Mouse (Mus musculus): ENCODE measurements around the gene Utp20. TPM values are rescaled to one million over a fixed set of nuclear protein-coding genes. Genes with fewer than 3 reads are reported as not detected.

The Utp20 gene
- polyA plus RNA-seq, 1 experiment from 2014 or later: 24.5 TPM

DNA sequence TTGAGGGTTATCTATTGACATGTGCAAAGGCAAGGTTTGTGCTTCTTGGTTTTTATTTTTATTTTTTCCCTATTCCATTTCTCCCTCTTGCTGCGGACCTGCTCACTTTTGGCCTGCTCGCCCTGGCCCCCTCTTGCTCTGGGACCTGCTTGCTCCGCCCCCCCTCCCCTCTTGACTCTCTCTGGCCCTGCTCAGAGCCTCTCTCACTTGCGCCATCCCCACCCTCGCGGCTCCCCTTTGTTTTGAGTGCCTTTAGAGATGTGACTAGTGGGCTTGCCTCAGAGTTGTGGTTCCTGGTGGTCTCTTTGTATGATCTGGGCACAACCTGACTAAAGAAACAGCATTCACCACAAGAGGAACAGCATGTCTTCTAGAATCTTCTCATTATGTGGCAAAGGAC is 125.7 kb downstream of the Utp20 start:
- 69% methylated on average over 6 of the region's 6 CpGs for WGBS
- H3K36me3 ChIP-seq (ENCODE audit: control insufficient read depth, insufficient read depth, low read length): no peaks in the 10 kb centered on the region

More for the DNA sequence above, 125.7 kb downstream of the Utp20 start:
- no peak for ATAC-seq (ENCODE audit: insufficient number of reproducible peaks, insufficient read depth, low FRiP score, low read depth)
- Histone ChIP-seq H3K9me3 (ENCODE audit: control insufficient read depth, low read depth, low read length) (no peaks in the 10 kb centered on the region), H3K9ac (replicated peaks; ENCODE audit: low read depth, low read length) (no peak overlapping the region), H3K4me2 (replicated peaks; ENCODE audit: low read depth, low read length) (no peak overlapping the region), H3K4me3 (ENCODE audit: low read depth, low read length) (no peak overlapping the region), H3K27ac (ENCODE audit: low read length) (no peak overlapping the region), H3K4me1 (ENCODE audit: control insufficient read depth, insufficient read depth, low read length) (no peaks in the 10 kb centered on the region), H3K27me3 (ENCODE audit: control insufficient read depth, insufficient read depth, low read length) (no peaks in the 10 kb centered on the region)

Other genes with a start within 250 kb of the Utp20 start
- 0.33 and 0.67 TPM in 2 replicates for gene Mybpc1, start 221.7 kb downstream of the Utp20 start, polyA plus RNA-seq (2014; fragmentation: Nextera tagmentation; extraction: Ambion mirVana)
- 0.26 and 0.32 TPM in 2 replicates for gene Spic, start 141.8 kb downstream of the Utp20 start, polyA plus RNA-seq (2014; fragmentation: Nextera tagmentation; extraction: Ambion mirVana)
- gene Arl1, start 95.9 kb downstream of the Utp20 start, polyA plus RNA-seq (2014; fragmentation: Nextera tagmentation; extraction: Ambion mirVana): 194 and 196 TPM in 2 replicates
- 0.06 and 0.22 TPM in 2 replicates for gene Slc5a8, start 59.2 kb upstream of the Utp20 start, polyA plus RNA-seq (2014; fragmentation: Nextera tagmentation; extraction: Ambion mirVana)

All from stomach, embryonic 14.5 days (tissue).